Mouse (Mus musculus): ENCODE data around the gene Lactbl1. TPM values are rescaled to one million over a fixed set of nuclear protein-coding genes. Genes with fewer than 3 reads are reported as not detected.
A peak's percentile ranks its signal among the peaks of the same experiment; 100 is the strongest.

Lactbl1 gene
- polyA plus RNA-seq, 1 experiment = not detected

DNA sequence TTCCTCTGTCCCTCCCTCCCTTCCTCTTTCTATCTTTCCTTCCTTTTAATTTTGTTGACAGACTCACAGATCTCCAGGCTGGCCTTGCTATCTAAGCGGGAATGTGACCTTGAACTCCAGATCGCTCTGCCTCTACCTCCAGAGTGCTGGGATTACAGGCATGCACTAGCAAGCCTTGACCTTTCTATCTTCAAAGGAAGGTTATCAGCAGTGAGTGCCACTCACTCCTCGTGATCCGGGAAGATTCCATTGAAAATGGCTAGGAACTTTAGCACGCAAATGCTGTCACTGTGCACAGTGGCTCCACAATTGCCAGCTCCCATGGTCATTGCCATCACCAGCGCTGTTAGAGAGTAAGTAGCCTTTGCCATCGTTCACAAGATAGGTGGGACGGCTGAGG is 56.8 kb downstream of the Lactbl1 start:
- Histone ChIP-seq H3K4me3 (no peak overlapping the region), H3K79me2 (ENCODE audit: control insufficient read depth, insufficient read depth) (no peaks in the 10 kb centered on the region), H3K36me3 (ENCODE audit: control insufficient read depth, insufficient read depth) (no peaks in the 10 kb centered on the region), H3ac (ENCODE audit: control insufficient read depth, insufficient read length) (no peak overlapping the region), H3K27me3 (ENCODE audit: control insufficient read depth, insufficient read depth, insufficient read length) (no peaks in the 10 kb centered on the region), H3K4me2 (ENCODE audit: low read depth) (no peak overlapping the region)
- TF ChIP-seq POLR2AphosphoS2 (IDR thresholded peaks at IDR 0.05; ENCODE audit: insufficient read length, low read depth) = no peak
- no peak for TF ChIP-seq TCF12 (IDR thresholded peaks at IDR 0.05; ENCODE audit: insufficient read depth, poor library complexity, severe bottlenecking)
- TF ChIP-seq USF1 (IDR thresholded peaks at IDR 0.05; ENCODE audit: low read depth) = no peak
- TF ChIP-seq MAX (IDR thresholded peaks at IDR 0.05; ENCODE audit: low read depth) = no peak
- TF ChIP-seq SRF (IDR thresholded peaks at IDR 0.05; ENCODE audit: control insufficient read depth, insufficient read length, low read depth) = no peak
- no peak for TF ChIP-seq TCF3 (IDR thresholded peaks at IDR 0.05; ENCODE audit: insufficient read length, low read depth)
- TF ChIP-seq POLR2A (IDR thresholded peaks at IDR 0.05; ENCODE audit: insufficient read length, low read depth) = no peak
- TF ChIP-seq MYOG (IDR thresholded peaks at IDR 0.05; ENCODE audit: control insufficient read depth in 1 of 3, insufficient read depth in 1 of 3, insufficient read length in 2 of 3, low read depth in 2 of 3) = no peak
- no peak for TF ChIP-seq REST (IDR thresholded peaks at IDR 0.05; ENCODE audit: insufficient read depth, insufficient read length)
- TF ChIP-seq CEBPB (IDR thresholded peaks at IDR 0.05; ENCODE audit: insufficient read depth, poor library complexity, severe bottlenecking) = no peak
- no peak for TF ChIP-seq MYOD1 (IDR thresholded peaks at IDR 0.05; ENCODE audit: control insufficient read depth in 1 of 3, insufficient read length in 2 of 3, low read depth in 2 of 3)

DNA sequence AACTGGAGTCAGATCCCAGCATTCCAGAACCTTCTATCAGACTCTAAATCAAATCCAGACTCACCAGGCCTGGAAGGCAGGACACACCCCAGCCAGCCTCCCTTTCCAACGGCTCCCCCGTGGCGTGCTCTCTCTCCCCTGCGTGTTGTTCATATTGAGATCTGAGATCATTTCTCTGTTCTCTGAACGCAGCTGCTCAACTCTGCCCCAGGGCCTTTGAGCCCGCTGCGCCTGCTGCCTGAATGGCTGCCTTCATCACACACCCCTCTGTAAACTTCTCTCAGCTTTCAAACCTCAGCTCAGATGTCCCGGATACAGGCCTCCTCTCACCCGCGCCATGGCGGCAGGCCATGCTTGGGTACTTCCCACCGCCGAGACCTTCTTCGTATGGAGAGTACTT is 58.2 kb downstream of the Lactbl1 start:
- no peak overlapping the region for H3K4me2 ChIP-seq (ENCODE audit: low read depth)
- no peak overlapping the region for H3ac ChIP-seq (ENCODE audit: control insufficient read depth, insufficient read length)
- H3K4me3 ChIP-seq = no peak overlapping the region
- H3K27me3 ChIP-seq (ENCODE audit: control insufficient read depth, insufficient read depth, insufficient read length) = no peaks in the 10 kb centered on the region
- H3K36me3 ChIP-seq (ENCODE audit: control insufficient read depth, insufficient read depth) = no peaks in the 10 kb centered on the region
- no peaks in the 10 kb centered on the region for H3K79me2 ChIP-seq (ENCODE audit: control insufficient read depth, insufficient read depth)
- no peak for TF ChIP-seq MYOD1 (IDR thresholded peaks at IDR 0.05; ENCODE audit: control insufficient read depth in 1 of 3, insufficient read length in 2 of 3, low read depth in 2 of 3)
- TF ChIP-seq MYOG (IDR thresholded peaks at IDR 0.05; ENCODE audit: control insufficient read depth in 1 of 3, insufficient read depth in 1 of 3, insufficient read length in 2 of 3, low read depth in 2 of 3) = no peak
- no peak for TF ChIP-seq E2F4 (IDR thresholded peaks at IDR 0.05; ENCODE audit: insufficient read depth)
- TF ChIP-seq TCF3 (IDR thresholded peaks at IDR 0.05; ENCODE audit: insufficient read length, low read depth) = no peak
- no peak for TF ChIP-seq TCF12 (IDR thresholded peaks at IDR 0.05; ENCODE audit: insufficient read depth, poor library complexity, severe bottlenecking)

DNA sequence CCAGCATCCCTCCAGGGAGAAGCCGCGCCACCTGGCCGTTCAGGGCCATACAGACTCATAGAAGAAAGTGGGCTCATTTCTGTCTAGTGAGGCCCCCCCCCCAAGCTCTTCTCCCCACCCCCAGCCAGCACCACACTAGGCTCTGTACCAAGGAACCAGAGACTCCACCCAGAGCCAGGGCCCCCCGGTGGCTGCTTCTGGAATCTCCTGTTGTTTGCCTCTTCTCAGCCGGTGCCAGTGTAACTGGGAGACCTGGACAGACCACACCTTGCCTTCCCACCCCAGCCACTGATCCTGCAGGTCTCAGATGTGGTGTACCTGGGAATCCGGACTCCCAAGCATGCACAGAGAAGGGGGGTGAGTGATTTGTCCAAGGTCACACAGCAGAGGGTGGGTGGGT is 62.1 kb downstream of the Lactbl1 start:
- Histone ChIP-seq H3K36me3 (ENCODE audit: control insufficient read depth, insufficient read depth) (no peaks in the 10 kb centered on the region), H3K4me2 (ENCODE audit: low read depth) (no peak overlapping the region), H3K4me3 (no peak overlapping the region), H3K79me2 (ENCODE audit: control insufficient read depth, insufficient read depth) (no peaks in the 10 kb centered on the region), H3ac (ENCODE audit: control insufficient read depth, insufficient read length) (no peak overlapping the region), H3K27me3 (ENCODE audit: control insufficient read depth, insufficient read depth, insufficient read length) (no peaks in the 10 kb centered on the region)
- TF ChIP-seq CEBPB (IDR thresholded peaks at IDR 0.05; ENCODE audit: insufficient read depth, poor library complexity, severe bottlenecking) (no peak), TCF12 (IDR thresholded peaks at IDR 0.05; ENCODE audit: insufficient read depth, poor library complexity, severe bottlenecking) (no peak), SRF (IDR thresholded peaks at IDR 0.05; ENCODE audit: control insufficient read depth, insufficient read length, low read depth) (no peak), USF1 (IDR thresholded peaks at IDR 0.05; ENCODE audit: low read depth) (no peak), POLR2AphosphoS2 (IDR thresholded peaks at IDR 0.05; ENCODE audit: insufficient read length, low read depth) (no peak), MYOG (IDR thresholded peaks at IDR 0.05; ENCODE audit: control insufficient read depth in 1 of 3, insufficient read depth in 1 of 3, insufficient read length in 2 of 3, low read depth in 2 of 3) (no peak)

DNA sequence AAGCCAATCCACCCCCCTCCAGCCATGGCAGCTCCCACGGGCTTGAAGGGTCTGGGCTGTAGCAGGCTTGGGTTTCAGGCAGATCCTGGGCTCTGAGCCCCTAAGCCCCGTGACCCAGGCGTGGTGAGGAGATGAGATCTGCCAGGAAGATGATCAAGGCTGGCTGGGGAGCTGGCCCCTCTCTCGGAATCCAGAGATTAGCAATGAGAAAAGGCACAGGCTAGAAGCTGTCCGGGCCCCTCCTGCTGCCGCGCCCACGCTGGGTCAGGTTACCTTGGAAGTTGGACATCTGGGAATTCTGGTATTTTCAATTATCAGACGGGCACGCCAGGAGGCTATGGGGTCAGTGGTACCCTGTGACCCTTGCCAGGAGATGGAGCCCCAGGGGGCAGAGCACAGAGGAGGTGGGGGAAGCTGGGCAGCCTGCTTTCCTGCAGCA is 63.0 kb downstream of the Lactbl1 start:
- H3ac ChIP-seq (ENCODE audit: control insufficient read depth, insufficient read length) = no peak overlapping the region
- no peaks in the 10 kb centered on the region for H3K36me3 ChIP-seq (ENCODE audit: control insufficient read depth, insufficient read depth)
- no peaks in the 10 kb centered on the region for H3K79me2 ChIP-seq (ENCODE audit: control insufficient read depth, insufficient read depth)
- H3K27me3 ChIP-seq (ENCODE audit: control insufficient read depth, insufficient read depth, insufficient read length) = no peaks in the 10 kb centered on the region
- peak overlapping the region; percentile 9 for H3K4me2 ChIP-seq (ENCODE audit: low read depth)
- TF ChIP-seq REST (IDR thresholded peaks at IDR 0.05; ENCODE audit: insufficient read depth, insufficient read length) = no peak
- peak in 1 of 3 experiments; percentile 32 for TF ChIP-seq MYOD1 (IDR thresholded peaks at IDR 0.05; ENCODE audit: control insufficient read depth in 1 of 3, insufficient read length in 2 of 3, low read depth in 2 of 3)
- H3K4me3 ChIP-seq = no peak overlapping the region

DNA sequence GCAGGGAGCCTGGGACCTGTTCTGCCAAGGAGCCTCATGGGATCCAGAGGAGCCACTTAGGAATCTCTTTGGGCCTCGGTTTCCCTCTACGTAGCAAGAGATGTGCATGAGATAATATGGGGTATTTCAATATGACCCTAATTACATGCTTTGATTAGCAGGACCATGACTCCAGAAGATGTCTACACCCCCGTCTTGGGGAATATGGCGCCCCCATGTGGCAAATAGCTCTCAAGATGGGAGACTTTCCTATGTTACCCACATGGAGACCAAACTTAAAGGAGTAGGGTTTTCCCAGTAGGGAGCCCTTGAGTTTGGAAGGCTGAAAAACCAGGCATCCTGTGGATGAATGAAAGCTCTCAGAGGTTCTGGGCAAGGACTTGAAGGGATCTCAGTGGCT is 65.7 kb downstream of the Lactbl1 start:
- H3K27me3 ChIP-seq (ENCODE audit: control insufficient read depth, insufficient read depth, insufficient read length) = no peaks in the 10 kb centered on the region
- no peaks in the 10 kb centered on the region for H3K79me2 ChIP-seq (ENCODE audit: control insufficient read depth, insufficient read depth)
- H3K4me2 ChIP-seq (ENCODE audit: low read depth) = no peak overlapping the region
- TF ChIP-seq TCF12 (IDR thresholded peaks at IDR 0.05; ENCODE audit: insufficient read depth, poor library complexity, severe bottlenecking) (no peak), USF1 (IDR thresholded peaks at IDR 0.05; ENCODE audit: low read depth) (no peak), SRF (IDR thresholded peaks at IDR 0.05; ENCODE audit: control insufficient read depth, insufficient read length, low read depth) (no peak), MYOD1 (IDR thresholded peaks at IDR 0.05; ENCODE audit: control insufficient read depth in 1 of 3, insufficient read length in 2 of 3, low read depth in 2 of 3) (no peak), POLR2A (IDR thresholded peaks at IDR 0.05; ENCODE audit: insufficient read length, low read depth) (no peak), E2F4 (IDR thresholded peaks at IDR 0.05; ENCODE audit: insufficient read depth) (no peak), REST (IDR thresholded peaks at IDR 0.05; ENCODE audit: insufficient read depth, insufficient read length) (no peak), POLR2AphosphoS2 (IDR thresholded peaks at IDR 0.05; ENCODE audit: insufficient read length, low read depth) (no peak), MAX (IDR thresholded peaks at IDR 0.05; ENCODE audit: low read depth) (no peak), TCF3 (IDR thresholded peaks at IDR 0.05; ENCODE audit: insufficient read length, low read depth) (no peak), CEBPB (IDR thresholded peaks at IDR 0.05; ENCODE audit: insufficient read depth, poor library complexity, severe bottlenecking) (no peak), MYOG (IDR thresholded peaks at IDR 0.05; ENCODE audit: control insufficient read depth in 1 of 3, insufficient read depth in 1 of 3, insufficient read length in 2 of 3, low read depth in 2 of 3) (no peak)
- no peak overlapping the region for H3K4me3 ChIP-seq
- H3ac ChIP-seq (ENCODE audit: control insufficient read depth, insufficient read length) = no peak overlapping the region
- H3K36me3 ChIP-seq (ENCODE audit: control insufficient read depth, insufficient read depth) = no peaks in the 10 kb centered on the region

Other genes with a start within 250 kb of the Lactbl1 start
- 0.11 TPM for gene Htr1d, start 199.1 kb upstream of the Lactbl1 start, polyA plus RNA-seq (2012; fragmentation: generic; extraction: Trizol)
- 0.46 TPM for gene 6030445D17Rik, start 160.4 kb upstream of the Lactbl1 start, polyA plus RNA-seq (2012; fragmentation: generic; extraction: Trizol)
- 12.5 TPM for gene Luzp1, start 152.9 kb upstream of the Lactbl1 start, polyA plus RNA-seq (2012; fragmentation: generic; extraction: Trizol)
- 52.8 TPM for gene Kdm1a, start 19.9 kb upstream of the Lactbl1 start, polyA plus RNA-seq (2012; fragmentation: generic; extraction: Trizol)
- gene Tex46, start 12.2 kb upstream of the Lactbl1 start, polyA plus RNA-seq (2012; fragmentation: generic; extraction: Trizol) = not detected
- 21.7 TPM for gene Ephb2, start 213.4 kb downstream of the Lactbl1 start, polyA plus RNA-seq (2012; fragmentation: generic; extraction: Trizol)